8 mouse cellular contexts compared by ENCODE assay signal in the genomic region with DNA sequence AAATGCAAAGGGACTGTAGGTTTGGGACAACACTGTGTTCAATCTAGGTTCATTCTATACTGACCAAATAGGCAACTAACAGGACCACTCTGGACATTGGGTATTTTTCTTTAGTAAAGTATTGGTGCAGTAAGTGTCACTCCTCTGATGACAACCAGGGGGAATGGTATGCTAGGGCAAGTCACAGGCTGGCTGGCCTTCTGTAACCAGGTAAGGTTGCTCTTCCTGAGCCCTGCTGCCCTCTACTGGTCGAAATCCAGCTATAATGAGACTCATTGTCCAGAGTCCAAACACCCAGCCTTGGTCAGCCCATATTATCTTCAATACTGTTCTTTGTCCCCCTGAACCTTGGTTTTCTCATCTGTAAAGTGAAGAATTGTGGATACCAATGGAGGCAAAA. TPM values are rescaled to one million over a fixed set of nuclear protein-coding genes. Genes with fewer than 3 reads are reported as not detected.
A peak's percentile ranks its signal among the peaks of the same experiment; 100 is the strongest.
DNase-seq lines count a peak whose midpoint lies in the region; TF ChIP-seq lines count a peak whose summit lies in the region.

No protein-coding gene starts in this region.

- H3K4me1 ChIP-seq in cortical plate, adult 2 months (ENCODE audit: control insufficient read depth, insufficient read depth, low read length) = no peaks in the 10 kb centered on the region

- H3K27ac ChIP-seq in cortical plate, adult 2 months (ENCODE audit: insufficient read depth, low read length) = no peak overlapping the region
- no peak overlapping the region for H3K27ac ChIP-seq in left cerebral cortex, adult 2 months

- intact Hi-C loops in heart, postnatal 10 days (cut with DNase I) = loop anchor here (2.0 to 5.0 kb wide), 2 partner anchors 78 to 160 kb away; no protein-coding TSS in a partner anchor
- intact Hi-C loops in left cerebral cortex, adult 2 months (cut with DNase I) = loop anchor here (10.0 kb wide), 1 partner anchor 162 kb away; no protein-coding TSS in a partner anchor

- no peak for TF ChIP-seq POLR2A in cortical plate, adult 2 months (IDR thresholded peaks at IDR 0.05; ENCODE audit: extremely low read depth, insufficient read depth, low read length)

- TF ChIP-seq CTCF in cortical plate, adult 2 months (IDR thresholded peaks at IDR 0.05; ENCODE audit: extremely low read depth, insufficient read depth, low read length) = peak; percentile 77
- TF ChIP-seq CTCF in left cerebral cortex, adult 2 months (IDR thresholded peaks at IDR 0.05) = peak; percentile 72

- no peak overlapping the region for H3K4me3 ChIP-seq in cortical plate, adult 2 months (ENCODE audit: insufficient read depth, low read length)
- H3K4me3 ChIP-seq in left cerebral cortex, adult 2 months = no peak overlapping the region

- DNase-seq in layer of hippocampus, adult 11-12 months (ENCODE audit: low spot score) = peak; percentile 78
- DNase-seq in layer of hippocampus, postnatal 14 days (ENCODE audit: low spot score in 2 of 2) = no peak
- peak; percentile 76 for DNase-seq in R1 (ENCODE audit: low read depth, low spot score)
- DNase-seq in heart, postnatal 10 days = peak; percentile 79 to 86
- DNase-seq in left cerebral cortex, adult 2 months (ENCODE audit: extremely low spot score in 1 of 2, low spot score in 2 of 2) = peak; percentile 27 to 64
- peak; percentile 57 for DNase-seq in mesoderm, embryonic 11.5 days (ENCODE audit: low read depth, low spot score)
- DNase-seq in testis, postnatal 10 days (ENCODE audit: low spot score) = peak; percentile 84

RNA-seq across cellular contexts. Expression of a gene that starts 19.1 kb away (rescaled TPM):
- 10 to 100 TPM; 69.3 to 73.2 TPM for total RNA-seq in layer of hippocampus, postnatal 14 days (2021)
- 66.1 and 66.2 TPM in 2 replicates for polyA plus RNA-seq in cortical plate, adult 2 months (2012; rRNA removed)
- total RNA-seq in heart, postnatal 10 days (2021) = 10 to 100 TPM; 50.4 to 54.4 TPM
- total RNA-seq in left cerebral cortex, adult 2 months (2021) = 10 to 100 TPM; 73.2 to 92.3 TPM

RNA-seq across cellular contexts. Expression of a gene that starts 22.0 kb away (rescaled TPM):
- 1 to 10 TPM; 2.0 to 2.2 TPM for total RNA-seq in layer of hippocampus, postnatal 14 days (2021)
- polyA plus RNA-seq in cortical plate, adult 2 months (2012; rRNA removed) = 1.3 TPM in 2 replicates
- 10 to 100 TPM in 1 of 2 experiments, 1 to 10 TPM in 1; 8.5 to 10.6 TPM for total RNA-seq in heart, postnatal 10 days (2021)
- 1 to 10 TPM in 1 of 2 experiments, under 1 TPM in 1; 0.75 to 1.2 TPM for total RNA-seq in left cerebral cortex, adult 2 months (2021)

Comparison
In these comparisons a context has a peak if more than half of its experiments do, and no peak if none do; other contexts are left out.
1. DNase-seq: peak in layer of hippocampus, adult 11-12 months (single experiment), R1 (single experiment), heart, postnatal 10 days (2 of 2), left cerebral cortex, adult 2 months (2 of 2), mesoderm, embryonic 11.5 days (single experiment) and testis, postnatal 10 days (single experiment); none in layer of hippocampus, postnatal 14 days (0 of 2).